Mouse (Mus musculus) forebrain, embryonic 16.5 days (tissue): ENCODE measurements around the gene Polrmt. TPM values are rescaled to one million over a fixed set of nuclear protein-coding genes. Genes with fewer than 3 reads are reported as not detected.

Source experiments
- ATAC-seq: fragments of 200-750 bp; cut with Nextera tagmentation; 2 replicates; pipeline ENCODE4 v1.8.0; 2017; ENCODE audit warnings: mild to moderate bottlenecking, moderate library complexity
- H3K27ac ChIP-seq: fragments of 300-500 bp; sonication (generic); 2 replicates; pipeline ENCODE4 v1.5.1; 2014; ENCODE audit warnings: low read length, control low read depth
- H3K27me3 ChIP-seq: fragments of 300-500 bp; sonication (generic); replicated peaks from 2 replicates; pipeline ENCODE4 v1.6.1; 2014; ENCODE audit warnings: low read length; ENCODE audit not compliant: control insufficient read depth, insufficient read depth
- H3K36me3 ChIP-seq: fragments of 300-500 bp; sonication (generic); 2 replicates; pipeline ENCODE4 v1.6.1; 2014; ENCODE audit not compliant: control insufficient read depth, insufficient read depth
- H3K4me1 ChIP-seq: fragments of 300-500 bp; sonication (generic); replicated peaks from 2 replicates; pipeline ENCODE4 v1.6.1; 2014; ENCODE audit warnings: low read length; ENCODE audit not compliant: control insufficient read depth, insufficient read depth
- H3K4me2 ChIP-seq: fragments of 300-500 bp; sonication (generic); 2 replicates; pipeline ENCODE4 v1.6.1; 2014; ENCODE audit warnings: mild to moderate bottlenecking, low read length, control low read depth
- H3K4me3 ChIP-seq: fragments of 300-500 bp; sonication (generic); replicated peaks from 2 replicates; pipeline ENCODE4 v1.5.1; 2014; ENCODE audit warnings: mild to moderate bottlenecking, low read length, control low read depth
- H3K9ac ChIP-seq: fragments of 300-500 bp; sonication (generic); replicated peaks from 2 replicates; pipeline ENCODE4 v1.6.1; 2014; ENCODE audit warnings: low read depth, low read length, control low read depth
- H3K9me3 ChIP-seq: fragments of 300-500 bp; sonication (generic); 2 replicates; pipeline ENCODE4 v1.6.1; 2016; ENCODE audit warnings: low read length; ENCODE audit not compliant: control insufficient read depth
- WGBS: fragments of 180-500 bp; shearing (Covaris S2); extraction: QIAGEN DNeasy Blood & Tissue Kit; methylation state at CpG from one replicate; pipeline ENCODE4 v1.1.7; 2014; 5-methylcytosine and 5-hydroxymethylcytosine counted together
- polyA plus RNA-seq: library from polyadenylated mRNA; unstranded; fragments of >200 nt; fragmentation: Nextera tagmentation; extraction: Ambion mirVana; gene quantifications from 2 replicates; pipeline ENCODE4 v1.2.1, GENCODE M21; 2015

Gene Polrmt
- polyA plus RNA-seq, 1 experiment from 2014 or later = 50.0 TPM

DNA sequence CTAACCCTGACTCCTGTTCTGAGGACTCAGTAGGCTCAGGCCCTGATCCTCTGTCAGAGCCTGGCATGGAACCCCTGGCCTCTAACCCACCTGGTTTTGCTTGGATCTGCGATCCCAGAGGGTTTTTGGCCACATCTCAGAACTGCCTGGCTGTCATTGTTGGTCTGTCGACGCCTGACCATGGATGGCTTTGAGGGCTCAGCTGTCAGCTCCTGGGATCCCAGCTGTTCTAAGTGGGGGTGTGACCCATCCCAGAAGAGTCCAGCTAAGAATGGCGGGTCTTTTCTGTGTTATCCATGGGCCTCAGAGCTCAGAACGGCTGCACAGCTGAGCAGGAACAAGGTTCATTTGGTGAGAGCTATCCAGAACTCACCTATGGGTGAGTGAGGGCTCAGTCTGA lies 25.3 kb downstream of the Polrmt start:
- no peaks in the 10 kb centered on the region for H3K9me3 ChIP-seq
- ATAC-seq = no peak
- H3K4me3 ChIP-seq = no peak overlapping the region
- H3K4me2 ChIP-seq = no peak overlapping the region
- peaks cover 12% of the 10 kb centered on the region for H3K4me1 ChIP-seq
- peaks cover 22% of the 10 kb centered on the region for H3K27me3 ChIP-seq
- 73% methylated on average over 5 of the region's 5 CpGs for WGBS
- no peak overlapping the region for H3K9ac ChIP-seq
- H3K36me3 ChIP-seq = no peaks in the 10 kb centered on the region
- H3K27ac ChIP-seq = no peak overlapping the region

DNA sequence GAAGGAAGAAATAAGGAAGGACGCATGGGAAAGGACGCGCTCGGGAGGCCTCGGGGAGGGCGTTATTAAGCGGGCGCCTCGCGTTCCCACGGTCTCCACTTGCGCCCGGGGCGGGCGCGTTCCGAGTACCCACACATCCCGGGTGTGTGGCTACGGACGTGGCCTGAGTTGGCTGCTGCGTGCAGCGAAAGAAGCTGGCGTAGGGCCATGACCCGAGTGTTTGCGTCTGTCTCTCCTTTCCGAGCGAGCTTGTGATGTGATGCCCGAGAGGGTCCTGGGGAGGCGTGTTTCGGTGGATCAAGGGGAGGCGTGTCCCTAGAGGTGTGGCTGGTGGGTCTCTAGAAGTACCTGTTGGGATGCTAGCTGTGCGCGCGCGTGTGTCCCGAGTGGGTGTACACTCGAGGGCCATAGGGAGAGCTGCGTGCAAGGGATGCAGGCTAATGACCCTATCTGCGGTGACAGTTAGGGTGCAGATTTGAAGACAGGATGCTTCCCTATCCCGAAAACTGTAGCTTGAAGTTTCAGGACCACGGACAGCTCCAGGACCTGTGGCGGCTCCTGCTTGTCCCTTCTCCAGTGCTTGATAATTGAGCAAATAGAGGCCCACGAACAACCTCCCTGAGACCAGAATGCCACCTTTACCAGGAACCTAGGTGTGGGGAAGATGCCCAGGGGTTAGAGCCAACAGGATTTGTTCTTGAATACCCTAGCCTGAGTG lies 28.6 kb downstream of the Polrmt start:
- Histone ChIP-seq H3K9me3 (no peaks in the 10 kb centered on the region), H3K4me1 (peaks cover 13% of the 10 kb centered on the region), H3K4me2 (peak overlapping the region; percentile 91), H3K4me3 (peak overlapping the region; percentile 72), H3K9ac (peak overlapping the region; percentile 71), H3K27ac (no peak overlapping the region), H3K27me3 (peaks cover 34% of the 10 kb centered on the region), H3K36me3 (no peaks in the 10 kb centered on the region)
- under 1% methylated on average over 41 of the region's 43 CpGs for WGBS
- no peak for ATAC-seq

- peaks cover 13% of the 10 kb centered on the region for H3K4me1 ChIP-seq
- H3K9ac ChIP-seq = peak overlapping the region; percentile 71
- H3K9me3 ChIP-seq = no peaks in the 10 kb centered on the region
- peak; percentile 32 for ATAC-seq
- H3K27ac ChIP-seq = no peak overlapping the region
- H3K4me2 ChIP-seq = peak overlapping the region; percentile 91
- under 1% methylated on average over 44 of the region's 44 CpGs for WGBS
- H3K36me3 ChIP-seq = no peaks in the 10 kb centered on the region
- peak overlapping the region; percentile 72 for H3K4me3 ChIP-seq
- H3K27me3 ChIP-seq = peaks cover 34% of the 10 kb centered on the region
Observed at GRCm38 (mm10) chr10:79716988-79717355, 29.4 kb downstream of the Polrmt start.

GRCm38 (mm10) chr10:79716254-79716987 lies 30.0 kb downstream of the Polrmt start, which contains the start of gene Hcn2:
Hcn2 (plus strand) TSS chr10:79716634.
- WGBS = 3% methylated on average over 30 of the region's 91 CpGs
- peak; percentile 63 for ATAC-seq
- H3K27ac ChIP-seq = no peak within 1 kb of the TSS

DNA sequence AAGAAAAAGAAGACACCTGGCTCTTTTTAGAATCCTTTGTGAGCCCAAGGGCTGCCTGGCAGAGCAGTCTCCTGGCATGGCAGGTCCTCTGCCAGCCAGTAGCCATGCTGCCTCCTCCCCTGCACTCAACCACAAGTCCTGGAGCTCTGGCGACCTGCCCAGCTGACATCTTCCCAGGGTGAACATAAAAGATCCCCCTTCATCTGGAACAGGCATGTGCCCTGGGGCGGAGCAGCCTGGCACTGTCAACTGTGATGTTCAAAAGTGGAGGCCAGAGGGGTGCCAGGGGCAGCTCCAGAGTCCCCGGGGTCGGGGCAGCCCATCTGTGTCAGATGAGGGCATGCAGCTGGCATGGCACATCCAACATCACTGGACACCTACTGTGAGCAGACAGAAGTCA lies 31.4 kb downstream of the Polrmt start:
- Histone ChIP-seq H3K4me1 (peaks cover 13% of the 10 kb centered on the region), H3K36me3 (peaks cover 7% of the 10 kb centered on the region), H3K9me3 (no peaks in the 10 kb centered on the region), H3K4me3 (no peak overlapping the region), H3K9ac (no peak overlapping the region), H3K4me2 (no peak overlapping the region), H3K27me3 (peaks cover 34% of the 10 kb centered on the region), H3K27ac (no peak overlapping the region)
- WGBS = 59% methylated on average over 4 of the region's 4 CpGs
- no peak for ATAC-seq

More at GRCm38 (mm10) chr10:79716254-79716987, 30.0 kb downstream of the Polrmt start, which contains the start of gene Hcn2:
- Histone ChIP-seq H3K4me1 (peaks cover 13% of the 10 kb centered on the region), H3K9ac (peak within 1 kb of the TSS; percentile 71), H3K9me3 (no peaks in the 10 kb centered on the region), H3K27me3 (peaks cover 34% of the 10 kb centered on the region), H3K4me3 (peak within 1 kb of the TSS; percentile 72), H3K36me3 (no peaks in the 10 kb centered on the region), H3K4me2 (peak within 1 kb of the TSS; percentile 91)

- no peak overlapping the region for H3K9ac ChIP-seq
- peaks cover 7% of the 10 kb centered on the region for H3K36me3 ChIP-seq
- H3K4me1 ChIP-seq = peaks cover 13% of the 10 kb centered on the region
- H3K27ac ChIP-seq = no peak overlapping the region
- WGBS = 32% methylated on average over 1 of the region's 1 CpGs
- ATAC-seq = no peak
- no peak overlapping the region for H3K4me2 ChIP-seq
- no peaks in the 10 kb centered on the region for H3K9me3 ChIP-seq
- peaks cover 30% of the 10 kb centered on the region for H3K27me3 ChIP-seq
- no peak overlapping the region for H3K4me3 ChIP-seq
Observed at GRCm38 (mm10) chr10:79713163-79713562, 33.2 kb downstream of the Polrmt start.

DNA sequence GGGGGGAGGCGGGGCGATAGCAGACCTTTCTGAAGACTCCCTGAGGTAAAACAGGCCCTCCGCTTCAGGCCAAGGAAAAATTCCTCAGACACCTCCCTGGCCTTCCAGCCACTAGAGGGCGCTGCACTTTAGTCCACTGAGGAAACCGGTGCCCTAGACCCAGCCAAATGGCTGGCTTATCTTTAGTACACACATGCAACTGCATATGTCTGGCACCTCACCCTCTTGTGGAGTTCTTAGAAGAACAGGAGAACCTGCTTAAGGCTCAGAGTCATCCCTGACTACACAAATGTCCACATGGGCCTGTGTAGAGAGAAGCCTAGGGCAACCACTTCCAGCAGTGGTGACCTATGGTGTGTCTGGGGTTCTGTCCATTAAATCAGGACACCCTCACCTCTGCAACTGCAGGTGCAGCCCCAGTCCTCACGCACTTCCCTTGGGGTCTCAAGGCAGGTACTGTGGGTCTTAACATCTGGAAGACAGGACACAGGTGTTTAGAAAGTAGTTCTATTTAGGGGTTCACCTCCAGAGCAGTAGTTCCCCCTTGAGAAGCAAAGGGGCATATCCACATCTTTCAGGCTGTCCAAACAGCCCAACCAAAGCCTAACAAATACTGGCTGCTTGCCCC lies 33.8 kb downstream of the Polrmt start:
- H3K4me3 ChIP-seq = no peak overlapping the region
- no peak overlapping the region for H3K27ac ChIP-seq
- no peaks in the 10 kb centered on the region for H3K9me3 ChIP-seq
- H3K4me2 ChIP-seq = no peak overlapping the region
- peaks cover 25% of the 10 kb centered on the region for H3K27me3 ChIP-seq
- H3K4me1 ChIP-seq = peaks cover 11% of the 10 kb centered on the region
- 11% methylated on average over 6 of the region's 6 CpGs for WGBS
- peaks cover 7% of the 10 kb centered on the region for H3K36me3 ChIP-seq
- no peak overlapping the region for H3K9ac ChIP-seq
- ATAC-seq = peak; percentile 7; the same call in 1 of the 2 replicates

DNA sequence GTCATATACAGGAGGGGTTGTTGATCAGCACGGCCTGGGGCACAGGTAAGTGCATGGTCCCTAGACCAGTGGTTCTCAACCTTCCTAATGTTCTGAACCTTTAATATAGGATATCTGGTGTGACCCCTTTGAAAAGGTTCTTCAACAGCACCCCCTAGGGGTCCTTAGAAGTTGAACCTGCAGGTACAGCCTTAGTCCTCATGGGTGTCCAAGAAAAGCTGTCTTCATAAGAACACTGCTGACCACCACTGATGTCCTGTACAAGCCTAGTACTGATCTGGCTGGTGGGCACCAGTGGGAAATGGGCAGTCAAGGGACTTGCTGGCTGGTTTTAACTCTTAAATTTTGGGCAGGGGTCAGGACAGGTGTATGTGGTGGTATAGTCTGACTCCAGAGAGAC lies 34.4 kb downstream of the Polrmt start:
- H3K4me3 ChIP-seq = no peak overlapping the region
- no peaks in the 10 kb centered on the region for H3K9me3 ChIP-seq
- no peak overlapping the region for H3K27ac ChIP-seq
- peaks cover 9% of the 10 kb centered on the region for H3K4me1 ChIP-seq
- 0 out of 2 replicates have a peak, but pooled peaks have one; percentile 1 for ATAC-seq
- H3K9ac ChIP-seq = no peak overlapping the region
- 90% methylated on average over 1 of the region's 1 CpGs for WGBS
- no peak overlapping the region for H3K4me2 ChIP-seq
- H3K36me3 ChIP-seq = peaks cover 7% of the 10 kb centered on the region
- H3K27me3 ChIP-seq = peaks cover 19% of the 10 kb centered on the region

DNA sequence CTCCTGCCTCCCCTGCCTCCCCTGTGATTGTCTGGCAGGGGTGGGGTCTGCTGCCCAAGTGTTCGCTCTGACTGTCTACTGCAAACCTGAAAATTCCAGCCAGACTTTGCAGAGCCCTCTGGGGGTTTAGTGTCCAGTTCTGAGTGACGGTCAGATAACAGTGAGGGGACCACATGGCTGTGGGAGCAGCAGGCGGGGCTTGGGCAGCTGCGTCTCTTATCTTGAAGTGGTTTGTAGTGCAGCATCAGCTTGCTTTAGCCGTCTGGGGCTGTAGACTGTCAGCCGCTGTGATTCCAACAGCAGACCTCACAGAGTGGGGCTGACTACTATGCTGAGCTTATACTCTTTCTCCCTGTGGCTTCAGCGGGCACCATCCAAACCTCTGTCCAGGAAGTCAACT lies 37.1 kb downstream of the Polrmt start:
- H3K9ac ChIP-seq = no peak overlapping the region

More for the DNA sequence above, 37.1 kb downstream of the Polrmt start:
- H3K4me2 ChIP-seq = no peak overlapping the region
- ATAC-seq = no peak
- no peak overlapping the region for H3K4me3 ChIP-seq
- H3K27ac ChIP-seq = no peak overlapping the region
- peaks cover 26% of the 10 kb centered on the region for H3K4me1 ChIP-seq
- H3K27me3 ChIP-seq = no peaks in the 10 kb centered on the region
- no peaks in the 10 kb centered on the region for H3K9me3 ChIP-seq
- peaks cover 7% of the 10 kb centered on the region for H3K36me3 ChIP-seq
- 90% methylated on average over 7 of the region's 7 CpGs for WGBS
